Mouse (Mus musculus): ENCODE measurements around the gene Atp1b2. TPM values are rescaled to one million over a fixed set of nuclear protein-coding genes. Genes with fewer than 3 reads are reported as not detected.
A peak's percentile ranks its signal among the peaks of the same experiment; 100 is the strongest.

Atp1b2 gene
- polyA plus RNA-seq, 1 experiment from 2014 or later = 24.5 TPM

DNA sequence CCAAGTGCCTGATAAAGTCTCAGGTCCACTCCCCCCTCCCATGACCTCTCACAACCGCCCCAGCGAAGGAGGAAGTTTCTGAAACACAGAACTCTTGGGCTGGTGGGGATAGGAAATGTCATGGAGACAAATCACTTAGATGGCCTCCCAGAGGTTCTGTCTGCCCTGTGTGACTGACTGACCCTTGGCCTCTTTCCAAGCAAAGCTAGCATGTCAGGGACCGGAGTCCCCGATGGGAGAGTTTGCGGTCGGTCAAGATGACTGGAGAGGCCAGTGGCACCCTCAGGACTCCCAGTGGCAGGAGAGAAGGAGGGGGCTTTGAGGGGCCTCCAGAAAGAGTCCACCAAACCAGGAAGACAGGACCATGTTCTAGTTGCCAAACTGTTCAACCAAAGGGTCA, 47.0 kb downstream of the Atp1b2 start:
- Histone ChIP-seq H3K4me2 (peak overlapping the region; percentile 95), H3K36me3 (peaks cover 49% of the 10 kb centered on the region), H3K4me1 (peaks cover 71% of the 10 kb centered on the region), H3K27ac (replicated peaks) (peak overlapping the region; percentile 98), H3K9ac (peak overlapping the region; percentile 94), H3K9me3 (no peaks in the 10 kb centered on the region), H3K4me3 (peak overlapping the region; percentile 76), H3K27me3 (replicated peaks) (peaks cover 28% of the 10 kb centered on the region)
- ATAC-seq (ENCODE audit: extremely low read depth, insufficient number of reproducible peaks, low FRiP score, low TSS enrichment) = no peak
- WGBS = 8% methylated on average over 6 of the region's 6 CpGs

DNA sequence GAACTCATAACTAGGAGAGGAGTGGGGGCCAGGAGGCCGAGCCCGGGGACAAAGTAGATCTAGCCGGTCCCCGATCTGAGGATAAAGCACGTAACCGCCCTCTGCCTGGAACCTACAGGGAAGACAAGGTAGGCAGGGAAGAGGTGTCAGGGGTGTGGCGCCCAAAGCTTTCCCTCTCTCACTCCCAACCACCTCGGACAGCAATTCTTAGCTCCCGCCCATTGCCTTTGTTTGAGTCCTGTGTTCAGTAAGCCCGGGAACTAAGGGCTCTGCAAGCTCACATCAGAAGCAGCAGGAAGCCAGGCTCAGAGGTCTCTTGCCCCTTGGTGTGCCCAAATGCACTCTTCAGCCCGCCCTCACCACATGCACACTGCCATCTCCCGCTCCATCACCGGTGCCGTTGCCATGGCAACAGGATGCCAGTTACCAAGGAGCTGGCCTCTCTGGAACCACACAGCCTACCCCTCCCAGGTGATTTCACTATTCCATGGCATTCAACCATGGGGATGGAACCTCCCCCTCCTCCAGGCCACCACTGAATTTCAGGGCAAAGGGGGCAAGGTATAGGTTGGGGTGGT, 48.3 kb downstream of the Atp1b2 start:
- Histone ChIP-seq H3K27me3 (replicated peaks) (peaks cover 26% of the 10 kb centered on the region), H3K4me3 (peak overlapping the region; percentile 6; the same call in 1 of the 2 replicates), H3K9ac (no peak overlapping the region), H3K27ac (replicated peaks) (no peak overlapping the region), H3K36me3 (peaks cover 39% of the 10 kb centered on the region), H3K4me1 (peaks cover 63% of the 10 kb centered on the region), H3K9me3 (no peaks in the 10 kb centered on the region), H3K4me2 (peak overlapping the region; percentile 95)
- ATAC-seq (ENCODE audit: extremely low read depth, insufficient number of reproducible peaks, low FRiP score, low TSS enrichment) = no peak
- 44% methylated on average over 14 of the region's 14 CpGs for WGBS

DNA sequence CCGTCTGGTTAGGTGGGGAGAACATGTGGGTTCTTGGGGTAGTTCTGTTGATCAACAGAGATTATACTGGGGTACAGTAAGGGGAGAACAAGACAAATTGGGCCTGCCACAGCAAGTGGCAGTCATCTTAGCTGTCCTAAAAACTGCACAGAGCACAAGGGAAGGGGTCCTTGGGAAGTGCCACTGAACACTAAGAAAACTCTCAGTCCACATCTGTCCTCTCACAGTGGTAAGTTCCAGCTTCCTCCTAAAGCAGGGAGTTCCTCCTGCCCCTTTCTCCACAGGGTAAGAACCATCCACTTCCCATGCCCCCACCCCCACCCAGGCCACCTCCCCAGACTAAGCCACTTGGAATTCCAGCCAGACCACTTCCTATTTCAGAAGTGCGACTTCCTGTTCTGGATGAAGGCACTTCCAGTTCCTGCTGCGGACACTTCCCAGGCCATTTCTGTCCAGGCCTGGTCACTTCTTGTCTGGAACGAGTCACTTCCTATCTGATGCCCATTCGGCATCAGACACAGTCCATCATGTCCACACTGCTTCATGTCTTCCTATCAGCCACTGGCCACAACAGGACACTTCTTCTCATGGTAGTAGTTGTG, 51.1 kb downstream of the Atp1b2 start:
- peaks cover 38% of the 10 kb centered on the region for H3K4me1 ChIP-seq
- ATAC-seq (ENCODE audit: extremely low read depth, insufficient number of reproducible peaks, low FRiP score, low TSS enrichment) = no peak
- H3K4me3 ChIP-seq = no peak overlapping the region
- H3K9ac ChIP-seq = no peak overlapping the region
- no peak overlapping the region for H3K4me2 ChIP-seq
- H3K27ac ChIP-seq (replicated peaks) = no peak overlapping the region
- WGBS = 60% methylated on average over 5 of the region's 5 CpGs
- H3K36me3 ChIP-seq = peaks cover 28% of the 10 kb centered on the region
- no peaks in the 10 kb centered on the region for H3K9me3 ChIP-seq
- H3K27me3 ChIP-seq (replicated peaks) = peaks cover 18% of the 10 kb centered on the region

DNA sequence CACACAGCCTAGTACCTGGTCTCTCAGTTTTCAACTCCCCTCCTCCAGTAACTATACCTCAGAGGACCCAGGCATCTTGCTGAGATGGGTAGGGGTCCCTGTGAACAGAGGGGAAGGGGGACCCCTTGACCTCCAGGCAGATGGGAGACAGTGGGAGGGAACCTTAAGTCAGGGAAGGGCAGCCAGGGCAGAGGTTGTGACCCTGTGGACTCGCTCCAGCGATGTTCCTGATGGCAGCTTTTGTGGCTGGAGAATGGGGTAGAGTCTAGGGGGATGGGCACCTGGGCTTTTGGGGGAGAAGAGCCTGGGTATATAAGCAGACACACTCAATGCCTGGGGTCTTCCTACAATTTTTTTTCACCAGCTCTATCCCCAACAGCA, 52.4 kb downstream of the Atp1b2 start:
- Histone ChIP-seq H3K27me3 (replicated peaks) (peaks cover 31% of the 10 kb centered on the region), H3K4me3 (no peak overlapping the region), H3K4me1 (peaks cover 25% of the 10 kb centered on the region), H3K4me2 (no peak overlapping the region), H3K9ac (no peak overlapping the region), H3K27ac (replicated peaks) (no peak overlapping the region), H3K36me3 (peaks cover 28% of the 10 kb centered on the region), H3K9me3 (no peaks in the 10 kb centered on the region)
- no peak for ATAC-seq (ENCODE audit: extremely low read depth, insufficient number of reproducible peaks, low FRiP score, low TSS enrichment)
- WGBS = 35% methylated on average over 2 of the region's 2 CpGs

DNA sequence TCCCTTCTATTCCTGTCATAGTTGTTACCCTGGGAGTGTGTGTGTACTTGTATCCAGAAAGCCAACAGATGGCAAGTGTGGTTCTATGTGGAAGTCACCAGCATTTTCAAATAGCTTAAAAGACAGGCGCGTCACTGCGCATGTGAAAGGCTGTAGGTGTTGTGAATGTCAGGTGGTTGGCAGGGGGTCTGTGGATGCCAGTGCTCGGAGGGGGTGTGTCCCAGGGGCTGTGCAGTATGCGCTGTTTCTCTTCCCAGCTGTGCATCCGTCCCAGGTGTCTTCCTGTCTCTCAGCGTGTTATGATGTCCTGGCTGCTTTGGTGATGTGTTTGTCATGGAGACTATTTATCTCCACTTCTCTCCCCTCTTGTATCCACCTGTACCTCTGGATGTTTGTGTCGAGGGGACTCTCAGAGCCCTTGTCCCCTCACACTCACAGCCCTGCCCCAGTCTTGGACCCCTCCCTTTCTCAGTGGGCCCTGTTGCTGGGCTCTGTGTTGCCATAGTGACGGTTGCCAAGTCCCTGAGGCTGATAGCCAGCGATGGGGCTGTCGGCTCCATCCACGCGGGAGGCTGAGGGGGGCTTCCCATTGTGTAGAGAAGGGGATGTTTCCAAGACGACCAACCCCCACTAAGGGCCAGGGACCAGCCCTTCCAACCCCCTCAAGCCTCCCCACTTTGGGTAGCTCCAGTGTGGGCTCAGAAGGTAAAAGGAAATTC, 53.0 kb downstream of the Atp1b2 start:
- H3K27me3 ChIP-seq (replicated peaks) = peaks cover 36% of the 10 kb centered on the region
- no peak overlapping the region for H3K4me2 ChIP-seq
- no peak overlapping the region for H3K9ac ChIP-seq
- H3K4me3 ChIP-seq = no peak overlapping the region
- no peak for ATAC-seq (ENCODE audit: extremely low read depth, insufficient number of reproducible peaks, low FRiP score, low TSS enrichment)
- no peak overlapping the region for H3K27ac ChIP-seq (replicated peaks)
- H3K9me3 ChIP-seq = no peaks in the 10 kb centered on the region
- H3K36me3 ChIP-seq = peaks cover 28% of the 10 kb centered on the region
- H3K4me1 ChIP-seq = peaks cover 20% of the 10 kb centered on the region
- 30% methylated on average over 14 of the region's 14 CpGs for WGBS

DNA sequence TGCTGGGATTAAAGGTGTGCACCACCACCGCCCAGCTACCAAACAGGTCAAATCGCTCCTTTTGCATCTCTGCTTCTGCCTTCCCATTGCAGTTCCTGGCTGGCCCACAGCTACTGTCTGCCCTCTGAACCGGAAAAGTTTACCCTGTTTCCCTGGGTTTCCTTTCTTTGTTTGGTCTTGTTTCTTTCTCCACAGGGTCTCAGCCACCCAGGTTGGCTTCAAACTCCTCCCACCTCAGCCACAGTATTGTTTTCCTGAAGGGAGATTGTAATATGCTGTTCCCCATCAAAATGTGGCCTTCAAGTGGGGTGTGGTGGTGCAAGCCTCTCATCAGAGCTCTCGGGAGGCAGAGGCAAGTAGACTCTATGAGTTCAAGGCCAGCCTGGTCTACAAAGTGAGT, 54.4 kb downstream of the Atp1b2 start:
- Histone ChIP-seq H3K9ac (no peak overlapping the region), H3K27me3 (replicated peaks) (peaks cover 34% of the 10 kb centered on the region), H3K4me1 (peaks cover 22% of the 10 kb centered on the region), H3K27ac (replicated peaks) (no peak overlapping the region), H3K4me3 (no peak overlapping the region), H3K4me2 (no peak overlapping the region), H3K9me3 (no peaks in the 10 kb centered on the region), H3K36me3 (peaks cover 20% of the 10 kb centered on the region)
- WGBS = 70% methylated on average over 4 of the region's 4 CpGs
- ATAC-seq (ENCODE audit: extremely low read depth, insufficient number of reproducible peaks, low FRiP score, low TSS enrichment) = no peak

MicroRNA genes within 50 kb of the gene (microRNA counts, 519-probe panel; counts per million panel counts)
- microRNA mmu-miR-467f = 4,281 counts per million, percentile 78 among the panel's probes with 10 or more counts

Small RNAs within 50 kb of the gene (microRNA-seq; reads per million reads assigned to microRNA genes)
- not detected for gene Mir467f

Other genes starting within 250 kb of the Atp1b2 start
- 18.0 and 18.8 TPM in 2 replicates for gene Chd3, start 236.5 kb downstream of the Atp1b2 start, polyA plus RNA-seq (2015; fragmentation: Nextera tagmentation; extraction: Ambion mirVana)
- gene Naa38, start 210.5 kb downstream of the Atp1b2 start, polyA plus RNA-seq (2015; fragmentation: Nextera tagmentation; extraction: Ambion mirVana) = 135 and 139 TPM in 2 replicates
- 21.2 and 21.5 TPM in 2 replicates for gene Cyb5d1, start 210.3 kb downstream of the Atp1b2 start, polyA plus RNA-seq (2015; fragmentation: Nextera tagmentation; extraction: Ambion mirVana)
- 40.0 and 40.5 TPM in 2 replicates for gene Tmem88, start 207.7 kb downstream of the Atp1b2 start, polyA plus RNA-seq (2015; fragmentation: Nextera tagmentation; extraction: Ambion mirVana)
- 20.9 and 21.6 TPM in 2 replicates for gene Kdm6b, start 192.3 kb downstream of the Atp1b2 start, polyA plus RNA-seq (2015; fragmentation: Nextera tagmentation; extraction: Ambion mirVana)
- gene Dnah2, start 56.8 kb downstream of the Atp1b2 start, polyA plus RNA-seq (2015; fragmentation: Nextera tagmentation; extraction: Ambion mirVana) = 0.07 and 0.28 TPM in 2 replicates
- 56.2 and 59.9 TPM in 2 replicates for gene Efnb3, start 45.7 kb downstream of the Atp1b2 start, polyA plus RNA-seq (2015; fragmentation: Nextera tagmentation; extraction: Ambion mirVana)
- 16.8 TPM in 2 replicates for gene Wrap53, start 25.7 kb downstream of the Atp1b2 start, polyA plus RNA-seq (2015; fragmentation: Nextera tagmentation; extraction: Ambion mirVana)
- gene Trp53, start 25.6 kb downstream of the Atp1b2 start, polyA plus RNA-seq (2015; fragmentation: Nextera tagmentation; extraction: Ambion mirVana) = 82.6 and 86.5 TPM in 2 replicates
- 0.23 and 1.7 TPM in 2 replicates for gene Shbg, start 12.0 kb upstream of the Atp1b2 start, polyA plus RNA-seq (2015; fragmentation: Nextera tagmentation; extraction: Ambion mirVana)
- gene Sat2, start 16.1 kb upstream of the Atp1b2 start, polyA plus RNA-seq (2015; fragmentation: Nextera tagmentation; extraction: Ambion mirVana) = 17.5 and 18.1 TPM in 2 replicates
- gene Fxr2, start 27.0 kb upstream of the Atp1b2 start, polyA plus RNA-seq (2015; fragmentation: Nextera tagmentation; extraction: Ambion mirVana) = 22.1 and 25.6 TPM in 2 replicates
- gene Sox15, start 49.4 kb upstream of the Atp1b2 start, polyA plus RNA-seq (2015; fragmentation: Nextera tagmentation; extraction: Ambion mirVana) = not detected in 2 replicates
- gene Mpdu1, start 56.7 kb upstream of the Atp1b2 start, polyA plus RNA-seq (2015; fragmentation: Nextera tagmentation; extraction: Ambion mirVana) = 51.3 and 52.0 TPM in 2 replicates
- gene Cd68, start 60.2 kb upstream of the Atp1b2 start, polyA plus RNA-seq (2015; fragmentation: Nextera tagmentation; extraction: Ambion mirVana) = 8.8 and 10.5 TPM in 2 replicates
- gene Eif4a1, start 66.5 kb upstream of the Atp1b2 start, polyA plus RNA-seq (2015; fragmentation: Nextera tagmentation; extraction: Ambion mirVana) = 372 and 373 TPM in 2 replicates
- gene Senp3, start 76.1 kb upstream of the Atp1b2 start, polyA plus RNA-seq (2015; fragmentation: Nextera tagmentation; extraction: Ambion mirVana) = 59.2 and 63.5 TPM in 2 replicates
- gene Tnfsf13, start 79.8 kb upstream of the Atp1b2 start, polyA plus RNA-seq (2015; fragmentation: Nextera tagmentation; extraction: Ambion mirVana) = 0.23 and 0.38 TPM in 2 replicates
- 4.7 and 5.7 TPM in 2 replicates for gene Tnfsf12, start 89.9 kb upstream of the Atp1b2 start, polyA plus RNA-seq (2015; fragmentation: Nextera tagmentation; extraction: Ambion mirVana)
- gene Tnfsfm13, start 90.2 kb upstream of the Atp1b2 start, polyA plus RNA-seq (2015; fragmentation: Nextera tagmentation; extraction: Ambion mirVana) = 3.3 and 3.4 TPM in 2 replicates
- gene Polr2a, start 152.7 kb upstream of the Atp1b2 start, polyA plus RNA-seq (2015; fragmentation: Nextera tagmentation; extraction: Ambion mirVana) = 16.1 and 19.1 TPM in 2 replicates
- 0.19 and 0.51 TPM in 2 replicates for gene Slc35g3, start 156.0 kb upstream of the Atp1b2 start, polyA plus RNA-seq (2015; fragmentation: Nextera tagmentation; extraction: Ambion mirVana)
- gene Zbtb4, start 160.0 kb upstream of the Atp1b2 start, polyA plus RNA-seq (2015; fragmentation: Nextera tagmentation; extraction: Ambion mirVana) = 2.7 and 3.1 TPM in 2 replicates
- gene Chrnb1, start 190.0 kb upstream of the Atp1b2 start, polyA plus RNA-seq (2015; fragmentation: Nextera tagmentation; extraction: Ambion mirVana) = 6.8 and 7.9 TPM in 2 replicates
- gene Fgf11, start 195.9 kb upstream of the Atp1b2 start, polyA plus RNA-seq (2015; fragmentation: Nextera tagmentation; extraction: Ambion mirVana) = 2.0 and 2.3 TPM in 2 replicates
- gene Tmem102, start 199.7 kb upstream of the Atp1b2 start, polyA plus RNA-seq (2015; fragmentation: Nextera tagmentation; extraction: Ambion mirVana) = 1.8 and 1.9 TPM in 2 replicates
- not detected in 2 replicates for gene Gm39566, start 209.4 kb upstream of the Atp1b2 start, polyA plus RNA-seq (2015; fragmentation: Nextera tagmentation; extraction: Ambion mirVana)
- gene Spem2, start 212.5 kb upstream of the Atp1b2 start, polyA plus RNA-seq (2015; fragmentation: Nextera tagmentation; extraction: Ambion mirVana) = not detected in 2 replicates
- gene Spem1, start 216.2 kb upstream of the Atp1b2 start, polyA plus RNA-seq (2015; fragmentation: Nextera tagmentation; extraction: Ambion mirVana) = not detected in 2 replicates
- gene Nlgn2, start 231.8 kb upstream of the Atp1b2 start, polyA plus RNA-seq (2015; fragmentation: Nextera tagmentation; extraction: Ambion mirVana) = 2.0 and 2.4 TPM in 2 replicates
- gene Tmem256, start 232.6 kb upstream of the Atp1b2 start, polyA plus RNA-seq (2015; fragmentation: Nextera tagmentation; extraction: Ambion mirVana) = 330 and 361 TPM in 2 replicates
- gene Plscr3, start 240.4 kb upstream of the Atp1b2 start, polyA plus RNA-seq (2015; fragmentation: Nextera tagmentation; extraction: Ambion mirVana) = 75.4 and 76.2 TPM in 2 replicates